Mouse (Mus musculus) C3H10T1/2 (cell line): ENCODE measurements around the gene Zfp281. TPM values are rescaled to one million over a fixed set of nuclear protein-coding genes. Genes with fewer than 3 reads are reported as not detected.

Experiments used
- polyA plus RNA-seq, 2 experiments: library from polyadenylated mRNA; unstranded; fragments of >200 nt; fragmentation: generic; extraction: Trizol; gene quantifications; one replicate each; pipeline ENCODE4 v1.2.1; 2012; ENCODE audit warnings: missing spikeins in 2 of 2

The Zfp281 gene
- polyA plus RNA-seq = 1 to 10 TPM in 1 of 2 experiments, under 1 TPM in 1; 0.36 to 3.4 TPM

GRCm38 (mm10) chr1:136624146-136625018 lies at the start of gene Zfp281:
TSS of gene Zfp281 (plus strand) at chr1:136624901.

Other genes starting within 250 kb of the Zfp281 start
- gene Ddx59, start 209.6 kb upstream of the Zfp281 start, polyA plus RNA-seq = 1 to 10 TPM; 1.4 to 7.3 TPM
- gene Kif14, start 158.6 kb upstream of the Zfp281 start, polyA plus RNA-seq = 1 to 10 TPM in 1 of 2 experiments, under 1 TPM in 1; 0.21 to 3.4 TPM